Mouse (Mus musculus) right cerebral cortex, postnatal 14 days (tissue): ENCODE data around the gene Fam43a.
A peak's percentile ranks its signal among the peaks of the same experiment; 100 is the strongest.

Source experiments
- DNase-seq: peaks from one replicate; pipeline ENCODE4 v3.0.0; 2022

The Fam43a gene

DNA sequence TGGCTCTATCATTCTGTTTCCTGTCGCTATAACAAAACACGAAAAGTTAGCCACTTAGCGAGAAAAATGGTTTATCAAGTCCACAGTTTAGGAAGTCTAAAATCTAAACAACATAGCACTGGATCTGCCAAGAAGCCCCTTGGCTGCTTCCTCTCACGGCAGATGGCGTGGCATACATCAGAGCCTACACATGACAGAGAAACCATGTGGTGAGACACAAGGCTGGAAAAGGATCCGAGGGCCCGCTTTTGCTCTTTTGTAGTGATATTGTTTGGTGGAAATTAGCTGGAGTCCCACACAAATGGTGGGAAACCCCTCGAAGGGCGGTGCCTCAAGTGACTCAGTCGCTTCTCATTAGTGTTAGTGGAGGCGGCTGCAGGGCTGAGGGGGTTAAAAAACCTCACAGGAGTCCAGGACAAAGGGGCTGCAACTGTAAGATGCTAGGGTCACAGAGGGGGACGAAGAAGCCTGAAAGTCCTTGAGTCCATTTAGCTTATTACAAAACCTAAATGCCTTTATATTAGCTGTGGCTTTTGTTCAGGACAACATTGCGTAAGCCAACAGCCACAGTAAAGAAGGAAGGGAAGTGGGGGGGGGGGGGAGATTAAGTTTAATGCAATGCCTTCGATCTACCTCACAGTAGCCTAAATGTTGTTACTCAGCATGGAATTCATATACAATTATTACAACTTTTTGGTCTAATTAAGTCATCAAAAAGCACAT, 3.5 kb upstream of the Fam43a start:
- no peak for DNase-seq

DNA sequence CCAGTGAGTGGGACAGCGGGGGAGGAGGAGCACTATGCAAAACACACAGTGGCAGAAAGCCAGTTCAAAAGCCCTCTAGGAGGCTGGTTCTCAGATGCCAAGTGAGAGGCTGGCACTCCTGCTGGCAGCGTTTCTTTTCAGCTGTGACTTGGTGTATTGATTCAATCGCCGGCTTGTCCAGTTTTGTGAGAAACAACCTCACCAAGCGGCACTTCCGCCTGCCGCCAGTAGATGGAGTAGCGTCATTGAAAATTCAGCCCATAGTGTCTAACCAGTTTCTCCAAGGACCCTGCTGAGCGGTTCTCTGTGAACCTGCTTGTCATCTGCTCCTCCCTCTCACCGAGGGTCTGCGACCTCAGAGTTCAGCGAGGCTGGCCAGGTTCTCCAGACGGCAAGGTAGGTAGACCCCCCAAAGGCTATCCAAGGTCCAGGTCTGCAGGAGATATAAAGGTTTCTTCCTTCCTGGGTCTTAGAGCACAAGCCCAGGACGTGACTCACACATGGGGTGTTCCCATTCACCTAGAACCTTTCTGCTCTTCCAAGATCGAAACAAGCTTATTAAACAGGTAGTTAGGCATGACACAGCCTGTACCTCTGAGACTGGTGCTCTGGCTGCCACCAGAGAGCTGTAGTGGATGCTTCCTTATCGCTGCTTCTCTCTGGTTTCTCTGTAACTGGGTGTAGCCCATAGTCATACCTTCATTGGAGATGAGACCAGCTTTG, 2.4 kb upstream of the Fam43a start:
- peak; percentile 88 for DNase-seq

DNA sequence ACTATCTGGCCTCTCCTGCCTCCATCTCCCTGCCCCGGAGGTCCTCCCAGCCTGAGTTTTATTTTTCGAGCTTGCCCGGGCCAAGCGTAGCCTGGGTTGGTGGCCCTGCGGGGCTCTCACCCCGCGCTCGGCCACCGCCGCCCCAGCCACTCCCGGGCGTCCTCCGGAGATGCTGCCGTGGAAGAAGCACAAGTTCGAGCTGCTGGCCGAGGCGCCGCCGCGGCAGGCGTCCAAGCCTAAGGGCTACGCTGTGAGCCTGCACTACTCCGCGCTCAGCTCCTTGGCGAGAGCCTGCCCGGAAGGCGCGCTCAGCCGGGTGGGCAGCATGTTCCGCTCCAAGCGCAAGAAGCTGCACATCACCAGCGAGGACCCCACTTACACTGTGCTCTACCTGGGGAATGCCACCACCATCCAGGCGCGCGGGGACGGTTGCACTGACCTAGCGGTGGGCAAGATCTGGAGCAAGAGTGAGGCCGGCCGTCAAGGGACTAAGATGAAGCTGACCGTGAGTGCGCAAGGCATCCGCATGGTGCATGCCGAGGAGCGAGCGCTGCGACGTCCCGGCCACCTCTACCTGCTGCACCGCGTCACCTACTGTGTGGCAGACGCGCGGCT, 1.0 kb downstream of the Fam43a start:
- peak; percentile 48 for DNase-seq

DNA sequence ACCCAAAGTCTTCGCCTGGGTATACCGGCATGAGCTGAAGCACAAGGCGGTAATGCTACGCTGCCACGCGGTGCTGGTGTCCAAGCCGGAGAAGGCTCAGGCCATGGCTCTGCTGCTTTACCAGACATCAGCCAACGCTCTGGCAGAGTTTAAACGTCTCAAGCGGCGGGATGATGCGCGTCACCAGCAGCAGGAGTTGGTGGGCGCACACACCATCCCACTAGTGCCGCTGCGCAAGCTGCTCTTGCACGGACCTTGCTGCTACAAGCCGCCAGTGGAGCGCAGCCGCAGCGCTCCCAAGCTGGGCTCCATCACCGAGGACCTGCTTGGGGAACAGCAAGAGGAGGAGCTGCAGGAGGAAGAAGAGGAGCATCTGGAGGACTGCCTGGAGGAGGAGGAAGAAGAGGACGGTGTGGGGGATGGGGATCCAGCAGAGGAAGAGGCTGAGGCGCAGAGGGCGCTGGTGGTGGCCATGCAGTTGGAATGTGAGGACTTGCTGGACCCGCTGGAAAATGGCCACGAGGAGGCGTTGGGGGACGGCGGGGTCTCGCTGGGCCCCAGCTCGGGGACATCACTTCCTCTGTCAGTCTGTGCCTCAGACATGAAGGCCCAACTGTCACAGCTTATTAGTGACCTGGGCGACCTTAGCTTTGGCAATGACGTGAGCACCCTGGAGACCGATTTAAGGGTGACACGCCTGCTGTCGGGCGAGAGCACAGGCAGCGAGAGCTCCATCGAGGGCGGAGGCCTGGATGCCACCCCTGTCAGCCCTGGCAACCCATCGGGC, 1.7 kb downstream of the Fam43a start:
- peak; percentile 47 for DNase-seq

DNA sequence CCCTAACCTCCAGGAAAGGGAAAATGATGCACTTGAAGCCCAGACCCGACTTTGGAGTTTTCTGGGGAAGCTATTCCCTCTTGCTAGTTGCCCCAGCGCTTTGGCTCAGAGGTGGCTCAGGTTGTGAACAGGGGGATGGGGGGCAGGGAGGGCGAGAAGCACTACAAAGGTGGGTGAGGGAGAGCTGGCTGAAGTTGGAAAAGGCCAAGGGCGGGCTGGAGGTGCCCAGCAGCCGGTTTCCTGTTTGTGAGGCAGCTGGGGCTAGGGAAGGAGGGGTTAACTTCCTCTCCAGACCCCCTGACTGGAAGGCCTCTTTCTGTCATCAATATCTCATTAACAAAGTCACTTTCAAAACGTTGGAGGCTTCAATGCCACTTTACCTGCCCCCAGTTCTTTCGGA, 2.4 kb downstream of the Fam43a start:
- DNase-seq: no peak

DNA sequence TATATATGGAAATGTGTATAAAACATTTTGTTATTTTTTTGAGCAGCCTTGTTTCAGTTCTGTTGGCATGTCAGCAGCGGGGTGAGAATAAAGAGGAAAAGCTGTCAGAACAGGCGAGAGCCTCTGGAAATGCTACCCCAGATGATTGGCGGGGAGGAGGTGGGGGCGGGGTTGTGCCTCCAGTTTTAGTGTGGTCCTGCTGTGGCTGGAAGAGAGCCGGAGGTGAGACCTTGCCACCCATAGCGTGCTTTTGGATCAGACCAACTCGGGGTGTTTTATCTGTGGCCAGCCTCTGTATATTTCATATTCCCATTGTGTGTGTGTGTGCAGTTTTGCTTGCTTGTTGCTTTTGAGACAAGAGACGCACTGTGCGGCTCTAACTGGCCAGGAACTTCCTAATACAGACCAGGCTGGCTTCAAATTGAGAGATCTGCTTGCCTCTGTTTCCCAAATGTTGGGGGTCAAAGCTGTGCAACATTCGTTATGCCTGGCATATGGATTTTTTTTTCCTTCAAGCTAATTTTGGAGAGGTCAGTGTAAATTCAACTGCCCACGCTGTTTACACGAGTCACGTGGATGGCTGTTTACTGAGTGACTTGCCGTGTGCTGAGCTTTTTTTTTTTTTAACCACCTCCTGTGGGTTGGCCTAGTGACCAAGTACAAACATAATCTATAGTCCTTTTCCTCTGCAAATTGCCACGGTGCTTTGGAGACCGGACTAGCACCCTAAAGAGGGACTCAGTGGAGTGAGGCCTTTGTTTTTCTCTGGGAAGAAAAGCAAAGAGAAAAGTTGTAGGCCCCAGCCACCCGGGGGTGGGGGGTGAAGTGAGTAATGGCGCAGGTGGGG, 3.4 kb downstream of the Fam43a start:
- no peak for DNase-seq

DNA sequence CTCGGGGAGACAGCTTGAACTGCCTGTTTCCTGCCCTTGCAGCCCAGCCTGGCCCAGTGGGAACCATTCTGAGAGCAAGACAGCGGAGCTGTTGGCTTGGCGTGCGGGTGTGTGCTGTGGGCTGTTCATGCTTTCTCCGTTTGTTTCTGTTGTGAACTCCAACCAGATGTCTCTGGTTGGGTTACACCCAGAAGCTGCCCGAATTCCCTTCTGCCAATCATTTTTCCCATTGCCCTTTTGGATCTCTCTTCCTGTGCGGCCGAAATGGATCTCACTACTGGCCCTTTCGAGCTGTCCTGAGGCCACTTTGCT, 4.0 kb downstream of the Fam43a start:
- no peak for DNase-seq

DNA sequence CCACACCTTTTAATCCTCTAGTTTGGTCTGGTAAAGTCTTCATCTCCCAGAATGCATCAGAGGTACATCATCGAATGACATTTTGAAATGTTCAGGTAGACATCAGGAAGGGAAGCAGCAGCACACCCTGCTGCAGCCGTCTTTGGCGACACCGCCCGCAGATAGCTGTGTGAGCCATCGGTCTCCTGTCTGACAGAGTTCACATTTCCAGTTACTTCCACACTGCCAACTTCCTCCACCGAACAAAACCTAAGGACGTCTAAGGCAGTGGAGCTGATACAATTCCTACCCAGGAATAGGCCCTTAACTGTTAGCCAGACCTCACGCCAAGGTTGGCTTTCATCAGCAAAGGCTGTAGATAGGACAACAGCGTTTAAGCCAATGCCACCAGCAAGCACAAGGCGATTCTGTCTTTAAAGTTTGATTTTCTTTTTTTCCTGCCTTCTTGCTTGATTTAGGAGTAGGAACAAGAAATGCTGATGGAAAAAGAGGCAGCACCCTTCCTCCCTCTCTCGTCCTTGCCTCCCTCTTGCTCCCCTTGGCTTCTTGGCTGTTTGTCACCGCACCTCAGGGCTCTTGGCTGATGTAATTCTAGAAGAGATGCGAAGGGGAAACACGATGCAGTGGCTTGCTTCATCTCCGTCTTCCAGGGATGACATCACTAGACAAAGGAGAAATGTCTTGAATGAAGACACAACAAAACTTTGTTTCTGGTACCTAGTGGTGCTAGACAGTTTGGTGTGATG, 4.7 kb downstream of the Fam43a start:
- no peak for DNase-seq

DNA sequence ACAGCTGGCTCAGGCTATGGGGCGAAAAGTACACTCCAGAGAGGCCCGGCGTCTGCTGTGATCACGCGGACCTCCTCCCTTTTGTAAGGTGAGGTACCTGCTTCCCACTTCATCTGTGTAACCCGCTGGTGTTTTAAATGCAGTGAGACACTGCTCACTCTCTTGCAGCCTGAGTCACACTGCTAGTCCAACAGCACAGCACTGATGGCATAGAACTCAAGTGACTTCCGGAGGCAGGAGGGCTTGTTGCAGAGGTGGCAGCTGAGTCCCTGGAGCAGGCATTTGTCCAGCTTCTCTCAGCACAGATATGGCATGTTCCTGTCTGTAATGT, 5.2 kb downstream of the Fam43a start:
- no peak for DNase-seq

DNA sequence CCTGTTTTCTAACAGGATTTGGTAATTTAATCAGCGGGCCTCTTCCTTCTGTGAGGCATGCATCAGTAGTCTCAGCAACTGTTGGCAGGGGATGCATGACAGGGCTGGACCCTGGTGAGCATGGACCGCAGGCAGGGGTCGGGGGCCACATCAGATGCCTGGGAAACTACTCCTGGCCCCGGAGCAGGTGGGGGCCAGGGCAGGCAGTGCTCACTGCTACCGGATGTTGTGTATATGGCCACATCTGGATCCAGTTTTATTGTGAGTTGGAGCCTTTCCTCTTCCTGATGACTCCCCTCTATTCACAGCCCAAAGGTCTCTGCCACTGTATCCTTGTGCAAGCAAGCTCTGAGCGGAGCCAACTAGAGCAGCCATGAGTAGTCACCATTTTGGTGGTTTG, 6.0 kb downstream of the Fam43a start:
- no peak for DNase-seq

DNA sequence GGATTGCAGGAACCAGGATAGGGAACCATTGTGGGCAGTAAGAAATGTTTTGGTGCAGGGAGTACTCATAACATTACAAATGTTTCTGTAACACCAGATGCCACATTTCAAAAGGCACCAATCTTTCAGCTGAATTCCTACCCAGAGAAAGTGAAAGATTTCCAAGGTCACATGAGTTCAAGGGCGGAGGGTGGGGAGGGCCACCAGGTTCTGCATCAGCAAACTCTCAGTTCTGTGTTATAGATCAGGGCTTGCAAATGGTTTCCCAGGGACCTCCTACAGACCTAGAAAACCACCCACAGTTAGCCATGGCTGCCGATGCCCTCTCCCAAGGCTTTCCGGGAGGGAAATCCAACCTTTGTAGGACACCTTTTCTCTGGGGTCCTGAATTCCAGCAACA, 8.3 kb downstream of the Fam43a start:
- no peak for DNase-seq

DNA sequence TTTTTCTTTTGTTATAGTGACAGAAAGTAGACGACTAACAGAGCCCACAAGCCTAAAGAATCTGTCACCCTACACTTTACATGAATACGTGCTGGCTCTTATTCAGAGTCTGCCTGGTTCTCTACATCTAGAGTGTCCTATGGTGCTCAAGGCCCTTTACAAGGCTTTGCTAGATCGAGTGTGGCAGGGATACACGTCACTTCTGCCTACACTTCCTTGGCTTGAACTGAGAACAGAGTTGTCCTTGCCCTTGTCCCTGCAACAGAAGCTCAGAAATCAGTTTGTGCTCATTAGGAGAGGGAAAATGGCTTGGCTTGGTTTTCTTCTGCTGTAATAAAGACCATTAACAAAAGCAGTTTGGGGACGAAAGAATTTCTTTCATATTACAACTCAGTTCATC, 11.8 kb downstream of the Fam43a start:
- DNase-seq: no peak

DNA sequence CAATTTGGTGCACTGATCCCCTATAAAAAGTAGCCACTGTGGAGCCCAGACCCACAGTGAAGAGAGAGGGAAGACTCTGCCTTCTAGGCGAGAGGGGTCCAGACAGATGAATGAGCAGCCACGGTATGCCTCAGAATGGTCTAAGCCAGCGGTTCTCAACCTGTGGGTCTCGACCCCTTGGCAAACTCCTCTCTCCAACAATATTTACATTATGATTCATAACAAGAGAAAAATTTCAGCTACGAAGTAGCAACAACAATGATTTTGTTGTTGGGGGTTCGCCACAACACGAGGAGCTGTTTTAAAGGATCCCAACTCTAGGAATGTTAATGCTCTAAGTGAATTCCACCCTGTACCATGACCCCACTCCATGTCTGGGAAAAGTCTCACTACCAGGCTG, 13.6 kb downstream of the Fam43a start:
- no peak for DNase-seq

DNA sequence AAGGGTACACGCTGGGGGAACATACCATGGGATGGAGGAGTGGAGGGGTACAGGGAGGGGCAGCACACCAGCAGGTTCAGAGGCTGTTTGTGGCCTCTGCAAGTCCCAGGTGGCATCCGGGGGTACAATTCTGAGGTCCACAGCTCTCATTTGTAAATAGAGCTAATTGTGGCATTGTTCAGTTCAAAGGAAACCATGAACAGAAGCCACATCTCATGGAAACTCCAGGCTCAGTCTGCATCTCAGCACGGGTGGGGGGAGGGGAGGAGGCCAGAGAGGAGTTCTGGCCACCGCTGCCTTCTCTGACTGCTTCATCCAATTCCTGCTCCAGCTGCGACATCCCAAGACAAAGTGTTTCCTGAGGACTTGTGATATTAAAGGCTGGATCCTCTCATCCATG, 14.6 kb downstream of the Fam43a start:
- DNase-seq: no peak

DNA sequence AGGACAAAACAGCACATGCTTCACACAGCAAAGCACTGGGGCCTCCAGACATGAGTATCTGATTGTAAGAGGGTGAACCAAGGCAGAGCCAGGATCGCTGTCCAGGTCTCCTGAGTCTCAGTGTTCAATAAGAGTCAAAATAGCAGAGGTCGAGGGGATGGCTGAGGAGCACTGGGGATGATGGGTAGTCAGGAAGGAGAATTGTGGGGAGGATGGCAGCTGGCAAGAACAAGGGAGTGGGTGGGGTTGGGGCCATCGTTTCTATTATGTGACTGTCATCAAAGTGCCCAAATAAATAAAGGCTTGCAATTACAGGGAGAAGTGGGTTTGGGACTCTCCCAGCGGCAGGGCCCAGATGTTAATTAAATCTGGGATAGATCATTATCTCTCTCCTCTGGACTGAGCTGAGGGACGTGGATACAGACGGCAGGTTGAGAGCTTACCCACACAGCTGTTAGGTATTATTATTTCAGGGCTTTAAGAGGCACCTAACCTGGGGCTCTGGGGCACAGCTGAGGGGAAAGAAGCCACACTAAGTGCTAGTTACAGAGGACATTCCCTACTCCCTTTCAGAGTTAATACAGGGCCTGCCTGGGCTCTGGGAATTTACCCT, 15.3 kb downstream of the Fam43a start:
- no peak for DNase-seq

DNA sequence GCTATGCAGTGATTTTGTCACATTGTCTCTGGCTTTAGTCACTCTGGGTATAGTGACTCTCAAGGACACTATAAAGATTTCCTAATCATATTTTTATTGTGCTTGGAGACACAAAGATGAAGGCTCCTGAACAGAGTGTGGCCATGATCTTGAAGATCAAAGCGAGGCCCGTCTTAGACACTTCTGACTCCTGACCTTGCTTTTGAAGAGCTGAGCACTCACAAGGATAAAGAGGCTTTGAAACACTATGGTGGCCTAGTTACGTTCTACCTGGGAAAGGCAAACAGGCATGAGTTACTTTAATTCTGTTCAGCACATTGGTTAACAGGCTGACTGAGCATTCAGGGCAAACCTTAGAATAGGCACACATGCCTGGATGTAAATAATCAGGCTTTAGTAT, 16.8 kb downstream of the Fam43a start:
- no peak for DNase-seq

DNA sequence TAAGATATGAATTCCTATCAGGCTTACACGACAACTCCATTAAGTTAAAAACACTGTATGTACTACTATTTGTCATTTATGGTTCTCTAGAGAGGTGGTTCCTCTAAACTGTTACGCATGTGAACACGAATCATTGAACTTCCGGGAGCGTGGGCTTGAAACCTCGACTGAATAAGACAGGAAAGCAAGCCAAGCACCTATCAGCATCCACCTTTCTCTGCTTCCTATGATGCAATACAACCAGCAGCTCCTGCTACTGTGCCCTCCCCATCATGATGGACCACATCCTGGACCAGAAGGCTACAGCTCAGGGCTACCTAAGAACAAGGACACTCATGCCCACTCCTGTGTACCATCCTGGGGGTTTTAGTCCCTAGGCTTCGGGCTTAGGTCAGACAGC, 24.1 kb downstream of the Fam43a start:
- no peak for DNase-seq

DNA sequence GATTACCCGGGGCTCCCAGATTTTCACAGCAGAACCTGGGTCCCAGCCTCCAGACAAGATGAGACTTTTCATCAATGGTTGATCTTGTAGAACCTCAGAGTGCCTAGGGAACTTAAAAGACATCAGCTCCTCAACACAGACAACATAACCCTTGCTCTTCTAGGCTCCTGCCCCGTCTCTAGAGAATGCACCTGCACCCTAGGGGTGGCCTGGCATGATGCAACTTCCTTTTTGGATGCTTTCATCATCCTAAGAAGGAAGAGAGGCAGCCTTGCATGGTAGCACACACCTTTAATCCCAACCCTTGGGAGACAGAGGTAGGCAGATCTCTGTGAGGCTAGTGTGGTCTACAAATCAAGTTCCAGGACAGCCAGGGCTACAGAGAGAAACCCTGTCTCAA, 25.1 kb downstream of the Fam43a start:
- no peak for DNase-seq

DNA sequence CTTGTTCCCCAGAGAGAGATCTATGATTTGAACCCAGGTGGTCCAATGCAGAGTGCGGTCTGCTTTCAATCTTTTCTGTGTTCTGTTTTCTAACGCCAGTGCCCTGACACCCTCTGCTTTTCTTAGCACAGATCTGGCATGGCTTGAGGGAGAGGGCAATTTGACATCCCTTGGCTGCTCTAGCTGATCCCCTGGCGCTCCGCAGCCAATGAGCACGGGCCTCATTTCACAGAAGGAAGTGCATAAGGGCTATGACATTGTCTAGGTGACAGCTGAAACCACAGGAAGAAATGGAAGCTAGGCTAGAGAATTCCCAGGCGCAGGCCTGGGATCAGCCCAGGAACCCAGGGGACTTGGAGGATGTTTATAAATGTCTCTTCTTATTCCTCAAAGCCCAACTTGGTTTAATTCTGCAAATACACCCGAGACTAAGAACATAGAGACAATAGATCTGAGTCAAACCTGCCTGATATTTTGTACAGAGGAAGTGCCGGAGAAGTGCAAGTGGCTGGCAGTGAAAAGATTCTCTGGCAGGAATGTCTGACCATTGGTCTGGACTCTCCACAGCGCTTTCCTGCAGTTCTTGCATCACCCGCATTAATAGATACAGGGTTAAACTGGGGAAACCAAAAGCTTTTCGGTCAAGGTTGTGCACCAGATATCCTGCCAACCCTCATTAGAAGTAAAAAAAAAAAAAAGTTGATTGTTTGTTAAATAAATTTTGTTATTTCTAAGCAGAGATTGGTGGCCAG, 28.2 kb downstream of the Fam43a start:
- DNase-seq: no peak

DNA sequence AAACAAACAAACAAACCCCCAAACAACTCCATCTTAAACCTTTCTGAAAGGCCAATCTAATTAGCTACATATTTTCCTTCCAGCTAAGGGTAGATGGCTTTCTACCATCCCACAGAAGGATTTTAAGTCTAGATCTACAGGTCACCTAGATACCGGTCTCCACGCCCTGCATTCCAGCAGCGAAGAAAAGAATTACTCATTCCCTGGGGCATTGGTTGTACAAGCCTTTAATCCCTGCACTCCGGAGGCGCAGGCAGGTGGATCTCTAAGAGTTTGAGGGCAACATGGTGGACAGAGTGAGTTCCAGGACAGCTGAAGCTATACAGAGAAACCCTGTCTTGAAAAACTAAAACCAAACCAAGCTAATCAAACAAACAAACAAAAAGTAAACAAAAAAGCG, 28.9 kb downstream of the Fam43a start:
- DNase-seq: no peak

DNA sequence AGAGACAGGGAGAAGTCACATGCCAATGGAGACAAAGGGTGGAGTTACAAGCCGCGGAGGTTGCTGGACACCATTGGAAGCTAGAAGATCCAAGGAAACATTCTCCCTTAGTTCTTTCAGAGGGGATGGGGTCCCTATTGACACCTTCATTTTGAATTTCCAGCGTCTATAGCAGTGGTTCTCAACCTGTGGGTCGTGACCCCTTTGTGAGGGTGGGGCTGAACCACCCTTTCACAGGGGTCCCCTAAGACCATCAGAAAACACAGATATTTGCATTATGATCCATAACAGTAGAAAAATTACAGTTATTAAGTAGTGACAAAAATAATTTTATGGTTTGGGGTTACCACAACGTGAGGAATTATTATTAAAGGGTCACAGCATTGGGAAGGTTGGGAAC, 30.0 kb downstream of the Fam43a start:
- DNase-seq: no peak
